Mouse (Mus musculus): ENCODE measurements around the gene Lyst. TPM values are rescaled to one million over a fixed set of nuclear protein-coding genes. Genes with fewer than 3 reads are reported as not detected.

Gene Lyst
- polyA plus RNA-seq, 1 experiment from 2014 or later, result 10.0 TPM

GRCm38 (mm10) chr13:13568824-13569223 is 21.4 kb upstream of the Lyst start:
- no peaks in the 10 kb centered on the region for H3K36me3 ChIP-seq (ENCODE audit: control insufficient read depth, insufficient read depth, low read length)
- no peaks in the 10 kb centered on the region for H3K9me3 ChIP-seq (ENCODE audit: control insufficient read depth, low read depth, low read length)
- no peak overlapping the region for H3K4me2 ChIP-seq (replicated peaks; ENCODE audit: low read depth, low read length)
- no peak overlapping the region for H3K27ac ChIP-seq (ENCODE audit: low read length)
- no peak overlapping the region for H3K4me3 ChIP-seq (ENCODE audit: low read depth, low read length)
- ATAC-seq (ENCODE audit: insufficient number of reproducible peaks, insufficient read depth, low FRiP score, low read depth), result no peak
- H3K27me3 ChIP-seq (ENCODE audit: control insufficient read depth, insufficient read depth, low read length), result no peaks in the 10 kb centered on the region
- WGBS, result 63% methylated on average over 1 of the region's 1 CpGs
- H3K4me1 ChIP-seq (ENCODE audit: control insufficient read depth, insufficient read depth, low read length), result no peaks in the 10 kb centered on the region
- no peak overlapping the region for H3K9ac ChIP-seq (replicated peaks; ENCODE audit: low read depth, low read length)

GRCm38 (mm10) chr13:13569603-13570002 is 20.6 kb upstream of the Lyst start:
- Histone ChIP-seq H3K27me3 (ENCODE audit: control insufficient read depth, insufficient read depth, low read length) (no peaks in the 10 kb centered on the region), H3K9ac (replicated peaks; ENCODE audit: low read depth, low read length) (no peak overlapping the region), H3K4me1 (ENCODE audit: control insufficient read depth, insufficient read depth, low read length) (no peaks in the 10 kb centered on the region), H3K36me3 (ENCODE audit: control insufficient read depth, insufficient read depth, low read length) (no peaks in the 10 kb centered on the region), H3K9me3 (ENCODE audit: control insufficient read depth, low read depth, low read length) (no peaks in the 10 kb centered on the region), H3K4me3 (ENCODE audit: low read depth, low read length) (no peak overlapping the region), H3K27ac (ENCODE audit: low read length) (no peak overlapping the region), H3K4me2 (replicated peaks; ENCODE audit: low read depth, low read length) (no peak overlapping the region)
- ATAC-seq (ENCODE audit: insufficient number of reproducible peaks, insufficient read depth, low FRiP score, low read depth), result no peak

GRCm38 (mm10) chr13:13572060-13572835 is 17.9 kb upstream of the Lyst start:
- Histone ChIP-seq H3K9me3 (ENCODE audit: control insufficient read depth, low read depth, low read length) (no peaks in the 10 kb centered on the region), H3K4me3 (ENCODE audit: low read depth, low read length) (no peak overlapping the region), H3K9ac (replicated peaks; ENCODE audit: low read depth, low read length) (no peak overlapping the region), H3K27ac (ENCODE audit: low read length) (no peak overlapping the region), H3K27me3 (ENCODE audit: control insufficient read depth, insufficient read depth, low read length) (no peaks in the 10 kb centered on the region), H3K36me3 (ENCODE audit: control insufficient read depth, insufficient read depth, low read length) (no peaks in the 10 kb centered on the region), H3K4me1 (ENCODE audit: control insufficient read depth, insufficient read depth, low read length) (no peaks in the 10 kb centered on the region), H3K4me2 (replicated peaks; ENCODE audit: low read depth, low read length) (no peak overlapping the region)
- WGBS, result 81% methylated on average over 10 of the region's 10 CpGs
- no peak for ATAC-seq (ENCODE audit: insufficient number of reproducible peaks, insufficient read depth, low FRiP score, low read depth)

- H3K9ac ChIP-seq (replicated peaks; ENCODE audit: low read depth, low read length), result no peak overlapping the region
- no peak overlapping the region for H3K27ac ChIP-seq (ENCODE audit: low read length)
- no peaks in the 10 kb centered on the region for H3K4me1 ChIP-seq (ENCODE audit: control insufficient read depth, insufficient read depth, low read length)
- no peaks in the 10 kb centered on the region for H3K27me3 ChIP-seq (ENCODE audit: control insufficient read depth, insufficient read depth, low read length)
- H3K4me2 ChIP-seq (replicated peaks; ENCODE audit: low read depth, low read length), result no peak overlapping the region
- WGBS, result 78% methylated on average over 2 of the region's 2 CpGs
- H3K4me3 ChIP-seq (ENCODE audit: low read depth, low read length), result no peak overlapping the region
- ATAC-seq (ENCODE audit: insufficient number of reproducible peaks, insufficient read depth, low FRiP score, low read depth), result no peak
- H3K9me3 ChIP-seq (ENCODE audit: control insufficient read depth, low read depth, low read length), result no peaks in the 10 kb centered on the region
- no peaks in the 10 kb centered on the region for H3K36me3 ChIP-seq (ENCODE audit: control insufficient read depth, insufficient read depth, low read length)
Measured at GRCm38 (mm10) chr13:13572941-13573340, 17.3 kb upstream of the Lyst start.

- 55% methylated on average over 5 of the region's 5 CpGs for WGBS
- H3K4me1 ChIP-seq (ENCODE audit: control insufficient read depth, insufficient read depth, low read length), result no peaks in the 10 kb centered on the region
- ATAC-seq (ENCODE audit: insufficient number of reproducible peaks, insufficient read depth, low FRiP score, low read depth), result no peak
Measured at GRCm38 (mm10) chr13:13573572-13574257, 16.5 kb upstream of the Lyst start.

GRCm38 (mm10) chr13:13574258-13574870 is 15.8 kb upstream of the Lyst start:
- no peaks in the 10 kb centered on the region for H3K9me3 ChIP-seq (ENCODE audit: control insufficient read depth, low read depth, low read length)
- no peak overlapping the region for H3K4me3 ChIP-seq (ENCODE audit: low read depth, low read length)
- 88% methylated on average over 8 of the region's 8 CpGs for WGBS
- H3K27me3 ChIP-seq (ENCODE audit: control insufficient read depth, insufficient read depth, low read length), result no peaks in the 10 kb centered on the region
- H3K9ac ChIP-seq (replicated peaks; ENCODE audit: low read depth, low read length), result no peak overlapping the region
- H3K4me2 ChIP-seq (replicated peaks; ENCODE audit: low read depth, low read length), result no peak overlapping the region
- ATAC-seq (ENCODE audit: insufficient number of reproducible peaks, insufficient read depth, low FRiP score, low read depth), result no peak
- no peaks in the 10 kb centered on the region for H3K4me1 ChIP-seq (ENCODE audit: control insufficient read depth, insufficient read depth, low read length)
- no peak overlapping the region for H3K27ac ChIP-seq (ENCODE audit: low read length)
- H3K36me3 ChIP-seq (ENCODE audit: control insufficient read depth, insufficient read depth, low read length), result no peaks in the 10 kb centered on the region

More at GRCm38 (mm10) chr13:13573572-13574257, 16.5 kb upstream of the Lyst start:
- Histone ChIP-seq H3K27ac (ENCODE audit: low read length) (no peak overlapping the region), H3K9ac (replicated peaks; ENCODE audit: low read depth, low read length) (no peak overlapping the region), H3K9me3 (ENCODE audit: control insufficient read depth, low read depth, low read length) (no peaks in the 10 kb centered on the region), H3K36me3 (ENCODE audit: control insufficient read depth, insufficient read depth, low read length) (no peaks in the 10 kb centered on the region), H3K4me2 (replicated peaks; ENCODE audit: low read depth, low read length) (no peak overlapping the region), H3K4me3 (ENCODE audit: low read depth, low read length) (no peak overlapping the region), H3K27me3 (ENCODE audit: control insufficient read depth, insufficient read depth, low read length) (no peaks in the 10 kb centered on the region)

GRCm38 (mm10) chr13:13575106-13575505 is 15.1 kb upstream of the Lyst start:
- Histone ChIP-seq H3K27me3 (ENCODE audit: control insufficient read depth, insufficient read depth, low read length) (no peaks in the 10 kb centered on the region), H3K9ac (replicated peaks; ENCODE audit: low read depth, low read length) (no peak overlapping the region), H3K4me1 (ENCODE audit: control insufficient read depth, insufficient read depth, low read length) (no peaks in the 10 kb centered on the region), H3K36me3 (ENCODE audit: control insufficient read depth, insufficient read depth, low read length) (no peaks in the 10 kb centered on the region), H3K27ac (ENCODE audit: low read length) (no peak overlapping the region), H3K9me3 (ENCODE audit: control insufficient read depth, low read depth, low read length) (no peaks in the 10 kb centered on the region), H3K4me2 (replicated peaks; ENCODE audit: low read depth, low read length) (no peak overlapping the region), H3K4me3 (ENCODE audit: low read depth, low read length) (no peak overlapping the region)
- no peak for ATAC-seq (ENCODE audit: insufficient number of reproducible peaks, insufficient read depth, low FRiP score, low read depth)
- 54% methylated on average over 8 of the region's 8 CpGs for WGBS

GRCm38 (mm10) chr13:13576469-13577205 is 13.6 kb upstream of the Lyst start:
- Histone ChIP-seq H3K27ac (ENCODE audit: low read length) (no peak overlapping the region), H3K9ac (replicated peaks; ENCODE audit: low read depth, low read length) (no peak overlapping the region), H3K36me3 (ENCODE audit: control insufficient read depth, insufficient read depth, low read length) (no peaks in the 10 kb centered on the region), H3K4me2 (replicated peaks; ENCODE audit: low read depth, low read length) (no peak overlapping the region), H3K4me1 (ENCODE audit: control insufficient read depth, insufficient read depth, low read length) (no peaks in the 10 kb centered on the region), H3K9me3 (ENCODE audit: control insufficient read depth, low read depth, low read length) (no peaks in the 10 kb centered on the region), H3K4me3 (ENCODE audit: low read depth, low read length) (no peak overlapping the region), H3K27me3 (ENCODE audit: control insufficient read depth, insufficient read depth, low read length) (no peaks in the 10 kb centered on the region)
- no peak for ATAC-seq (ENCODE audit: insufficient number of reproducible peaks, insufficient read depth, low FRiP score, low read depth)
- WGBS, result 55% methylated on average over 8 of the region's 8 CpGs
